Mouse (Mus musculus) CH12.LX (cell line): ENCODE data around the gene Lrrc74b.
"Not testable (repeated sequence)": the region's sequence is repeated elsewhere in the genome, so short reads cannot be mapped to it uniquely, and the experiment has no call there.

ENCODE experiments used
- CHD1 ChIP-seq: IDR thresholded peaks from 2 replicates; pipeline ENCODE4 v1.6.1; 2012; ENCODE audit warnings: low read depth, low read length, improper control_type of control experiment, inconsistent platforms
- CTCF ChIP-seq, 2 experiments: IDR thresholded peaks in 1 of 2; conservative IDR thresholded peaks in 1 of 2; 2 replicates each; pipeline ENCODE4 v1.5.1; 2011 to 2012; ENCODE audit warnings: low read depth in 2 of 2, low read length in 2 of 2, improper control_type of control experiment in 1 of 2, inconsistent platforms in 1 of 2, mild to moderate bottlenecking in 1 of 2, moderate library complexity in 1 of 2
- ELF1 ChIP-seq: IDR thresholded peaks from 2 replicates; pipeline ENCODE4 v1.6.1; 2014; ENCODE audit warnings: low read depth, mild to moderate bottlenecking, inconsistent platforms, low read length, improper control_type of control experiment
- MAX ChIP-seq: IDR thresholded peaks from 2 replicates; pipeline ENCODE4 v1.6.1; 2011; ENCODE audit warnings: low read length, improper control_type of control experiment
- MYC ChIP-seq: IDR thresholded peaks from 2 replicates; pipeline ENCODE4 v1.6.1; 2011; ENCODE audit warnings: low read depth, mild to moderate bottlenecking, improper control_type of control experiment, low read length
- NELFE ChIP-seq: IDR thresholded peaks from 2 replicates; pipeline ENCODE4 v1.6.1; 2011; ENCODE audit warnings: low read depth, low read length, improper control_type of control experiment
- PAX5 ChIP-seq: IDR thresholded peaks from 2 replicates; pipeline ENCODE4 v1.6.1; 2012; ENCODE audit warnings: low read length, inconsistent platforms, mixed read lengths
- POLR2A ChIP-seq: IDR thresholded peaks from 2 replicates; pipeline ENCODE4 v1.6.1; 2011; ENCODE audit warnings: low read depth, mild to moderate bottlenecking, improper control_type of control experiment, low read length
- ZMIZ1 ChIP-seq: IDR thresholded peaks from 2 replicates; pipeline ENCODE4 v1.6.1; 2012; ENCODE audit warnings: low read depth, mild to moderate bottlenecking, inconsistent platforms, low read length, improper control_type of control experiment

DNA sequence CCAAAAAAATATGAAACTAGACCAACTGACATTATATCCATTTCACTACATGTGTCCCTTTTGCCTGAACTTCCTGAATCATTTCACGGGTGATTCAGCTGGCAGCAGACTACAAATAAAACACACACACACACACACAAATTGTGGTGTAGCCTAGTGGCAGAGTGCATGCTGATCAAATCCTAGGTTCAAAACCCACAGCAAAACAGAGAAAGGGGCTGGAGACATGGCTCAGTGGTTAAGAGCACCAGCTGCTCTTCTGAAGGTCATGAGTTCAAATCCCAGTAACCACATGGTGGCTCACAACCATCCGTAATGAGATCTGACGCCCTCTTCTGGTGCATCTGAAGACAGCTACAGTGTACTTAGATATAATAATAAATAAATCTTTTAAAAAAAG is 53.0 kb downstream of the Lrrc74b start:
- not testable (repeated sequence) for TF ChIP-seq PAX5; MYC; NELFE; MAX; POLR2A; CTCF (conservative IDR thresholded peaks at IDR 0.05 in 1 of 2, IDR thresholded peaks at IDR 0.05 in 1 of 2; ENCODE audit: low read depth in 2 of 2, low read length in 2 of 2); ELF1; ZMIZ1; CHD1
